Mouse (Mus musculus) layer of hippocampus, postnatal 36 days (tissue): Measurements from ENCODE around the gene Hadha. TPM values are rescaled to one million over a fixed set of nuclear protein-coding genes. Genes with fewer than 3 reads are reported as not detected.

Experiments used
- DNase-seq, 2 experiments: peaks; one replicate each; pipeline ENCODE4 v3.0.0; 2022
- total RNA-seq, 2 experiments: library from RNA; stranded (reverse); gene quantifications; 2 replicates each; pipeline ENCODE4 v1.2.3; 2021

Gene Hadha
- total RNA-seq, 2 experiments from 2014 or later: 72.2 to 74.2 TPM

- DNase-seq: no peak
Measured at GRCm38 (mm10) chr5:30153222-30153621, 1.7 kb downstream of the Hadha start.

GRCm38 (mm10) chr5:30152413-30152812 lies 2.5 kb downstream of the Hadha start:
- DNase-seq: no peak

- no peak for DNase-seq
Measured at GRCm38 (mm10) chr5:30152007-30152406, 3.0 kb downstream of the Hadha start.

GRCm38 (mm10) chr5:30148133-30148920 lies 6.6 kb downstream of the Hadha start:
- DNase-seq: no peak

GRCm38 (mm10) chr5:30146526-30146925 lies 8.4 kb downstream of the Hadha start:
- no peak for DNase-seq

GRCm38 (mm10) chr5:30138193-30138592 lies 16.8 kb downstream of the Hadha start:
- DNase-seq: no peak

- no peak for DNase-seq
Measured at GRCm38 (mm10) chr5:30137271-30137670, 17.7 kb downstream of the Hadha start.

- DNase-seq: no peak
Measured at GRCm38 (mm10) chr5:30135711-30136231, 19.2 kb downstream of the Hadha start.

GRCm38 (mm10) chr5:30132173-30132572 lies 22.8 kb downstream of the Hadha start:
- no peak for DNase-seq

- DNase-seq: no peak
Measured at GRCm38 (mm10) chr5:30131246-30131645, 23.7 kb downstream of the Hadha start.

GRCm38 (mm10) chr5:30128680-30129079 lies 26.3 kb downstream of the Hadha start:
- no peak for DNase-seq

- no peak for DNase-seq
Measured at GRCm38 (mm10) chr5:30127921-30128597, 26.9 kb downstream of the Hadha start.

GRCm38 (mm10) chr5:30126756-30127155 lies 28.2 kb downstream of the Hadha start:
- DNase-seq: no peak

GRCm38 (mm10) chr5:30125587-30125986 lies 29.4 kb downstream of the Hadha start:
- DNase-seq: no peak

GRCm38 (mm10) chr5:30122481-30122880 lies 32.5 kb downstream of the Hadha start:
- DNase-seq: no peak

GRCm38 (mm10) chr5:30120106-30120505 lies 34.9 kb downstream of the Hadha start:
- no peak for DNase-seq

GRCm38 (mm10) chr5:30119163-30119562 lies 35.8 kb downstream of the Hadha start:
- DNase-seq: no peak

- DNase-seq: no peak
Measured at GRCm38 (mm10) chr5:30118018-30118417, 36.9 kb downstream of the Hadha start.

- no peak for DNase-seq
Measured at GRCm38 (mm10) chr5:30115718-30116117, 39.2 kb downstream of the Hadha start.

- no peak for DNase-seq
Measured at GRCm38 (mm10) chr5:30114761-30115140, 40.2 kb downstream of the Hadha start.

GRCm38 (mm10) chr5:30113881-30114760 lies 40.8 kb downstream of the Hadha start:
- peak; percentile 53 to 66 for DNase-seq

GRCm38 (mm10) chr5:30112533-30113068 lies 42.4 kb downstream of the Hadha start:
- no peak for DNase-seq
